Mouse (Mus musculus): Measurements from ENCODE around the gene Slc22a6.

Slc22a6 gene

DNA sequence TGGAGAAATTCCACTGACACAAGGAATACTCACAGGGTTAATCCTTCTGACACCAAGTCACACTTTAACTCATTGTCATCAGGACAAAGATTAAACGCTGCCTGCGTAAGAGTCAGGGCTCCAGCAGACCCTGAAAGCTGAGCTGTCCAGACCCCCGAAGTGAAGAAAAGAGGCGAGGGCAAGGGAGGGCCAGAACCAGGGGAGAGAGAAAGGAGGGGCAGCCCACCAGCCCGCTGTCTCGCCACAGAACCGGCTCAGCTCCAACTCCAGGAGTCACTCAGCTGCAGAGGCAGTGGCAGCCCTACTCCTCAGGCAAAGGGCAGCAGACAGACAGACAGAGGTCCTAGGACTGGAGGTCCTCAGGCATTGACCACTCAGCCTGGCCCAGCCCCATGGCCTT lies at the start of gene Slc22a6:
Slc22a6 (plus strand) TSS at position 136 of the 400 bp plus-strand sequence.
- DNase-seq (ENCODE audit: low spot score): no peak

DNA sequence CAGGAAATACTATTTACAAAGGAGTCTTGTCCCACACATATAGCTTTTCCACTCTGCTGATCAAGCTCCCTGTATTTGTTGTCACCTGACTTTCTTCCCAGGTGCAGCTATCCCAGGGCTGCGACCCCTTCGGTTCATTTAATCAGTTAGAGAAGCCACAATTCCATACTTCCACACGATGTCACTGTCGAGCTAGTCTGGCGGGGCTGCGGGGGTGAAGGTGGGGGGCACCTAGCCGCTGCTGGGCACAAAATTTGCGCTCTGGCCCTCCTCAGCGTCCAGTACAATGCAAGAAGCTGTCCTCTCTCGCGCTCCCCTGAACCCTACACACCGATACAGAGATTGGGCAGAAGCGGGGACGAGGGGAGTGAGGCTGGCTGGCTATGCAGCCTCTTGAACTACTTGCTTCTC lies 48.4 kb upstream of the Slc22a6 start:
- peak; percentile 58 for DNase-seq (ENCODE audit: low spot score)

DNA sequence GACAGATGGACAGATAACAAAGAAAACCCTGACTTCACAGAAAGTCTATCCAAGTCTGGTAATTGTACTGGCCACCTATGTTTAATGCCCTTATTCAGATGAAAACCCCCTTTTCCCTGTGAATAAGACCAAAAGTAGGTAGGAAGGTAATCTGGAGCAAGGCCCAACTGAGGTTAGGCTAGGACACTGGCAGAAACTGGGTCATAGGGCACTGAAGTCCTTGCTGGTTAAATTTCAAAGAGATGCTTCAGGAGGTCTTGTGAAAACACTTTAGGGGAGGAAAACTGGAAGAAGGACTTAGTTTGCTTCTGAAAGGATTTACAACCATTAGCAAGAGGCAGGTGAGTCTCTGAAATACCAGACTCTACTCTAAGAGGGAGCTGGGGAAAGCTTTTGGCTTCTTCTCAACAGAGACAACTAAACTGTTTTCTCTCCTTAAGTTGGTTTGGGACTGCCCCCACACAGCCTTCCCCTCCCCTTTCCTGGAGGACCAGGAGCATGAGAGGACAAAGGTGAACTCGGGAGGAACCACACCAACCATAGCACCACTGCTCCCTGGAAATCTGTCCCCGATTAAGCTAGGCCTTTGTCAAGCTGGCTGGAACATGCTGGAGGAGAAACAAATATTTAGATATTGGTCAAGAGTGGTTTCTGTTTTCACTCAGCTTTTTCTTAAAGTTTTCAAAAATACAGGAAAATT lies 47.3 kb upstream of the Slc22a6 start:
- no peak for DNase-seq (ENCODE audit: low spot score)

DNA sequence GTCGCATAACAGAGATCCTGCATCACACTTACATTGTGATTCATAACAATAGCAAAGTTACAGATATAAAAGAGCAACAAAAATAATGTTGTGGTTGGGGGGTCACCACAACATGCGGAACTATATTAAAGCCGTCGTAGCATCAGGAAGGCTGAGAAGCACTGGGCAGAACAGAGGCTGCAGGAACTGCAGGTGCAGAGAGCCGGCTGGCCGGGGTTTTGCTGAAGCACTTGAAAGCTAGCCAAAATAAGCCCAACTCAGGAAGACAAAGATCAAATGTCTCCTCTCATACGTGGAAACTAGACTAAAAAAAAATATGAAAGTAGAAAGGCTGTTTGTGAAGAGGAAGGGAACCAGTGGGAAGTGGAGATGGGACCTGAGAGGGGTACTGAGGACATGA lies 46.1 kb upstream of the Slc22a6 start:
- no peak for DNase-seq (ENCODE audit: low spot score)

DNA sequence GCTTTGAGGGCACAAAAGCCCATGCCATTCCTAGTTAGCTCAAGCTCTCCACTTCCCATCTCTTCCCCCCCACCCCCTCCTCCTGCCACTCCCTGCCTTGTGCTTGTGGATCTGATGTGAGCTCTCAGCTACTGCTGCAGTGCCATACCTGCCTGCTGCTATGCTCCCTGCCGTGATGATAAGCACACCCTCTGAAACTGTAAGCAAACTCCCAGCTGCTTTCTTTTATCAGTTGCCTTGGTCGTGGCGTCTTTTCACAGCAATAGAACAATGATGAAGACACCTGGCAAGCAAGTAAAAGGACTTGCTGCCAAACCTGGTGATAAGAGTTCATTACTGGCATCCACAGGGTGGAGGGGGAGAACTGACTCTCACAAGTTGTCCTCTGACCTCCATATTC lies 45.4 kb upstream of the Slc22a6 start:
- DNase-seq (ENCODE audit: low spot score): no peak

DNA sequence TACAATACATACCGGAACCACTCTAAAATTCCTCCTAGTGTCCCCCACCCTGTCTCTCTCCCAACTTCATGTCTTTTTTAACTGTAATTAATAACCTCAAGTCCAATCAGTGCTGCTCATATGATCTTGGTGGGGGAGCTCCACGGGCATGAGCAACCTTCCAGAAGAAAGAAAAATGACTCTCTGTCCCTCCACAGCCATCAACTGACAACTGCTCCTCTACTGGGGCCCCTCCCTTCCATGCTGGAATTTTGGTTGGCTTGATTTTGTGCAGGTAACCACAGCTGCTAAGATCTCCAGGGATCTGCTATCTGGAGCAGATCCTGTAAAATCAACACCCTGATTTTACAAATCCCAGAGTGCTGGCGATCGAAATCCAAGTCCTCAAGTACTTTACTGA lies 40.4 kb upstream of the Slc22a6 start:
- DNase-seq (ENCODE audit: low spot score): no peak

DNA sequence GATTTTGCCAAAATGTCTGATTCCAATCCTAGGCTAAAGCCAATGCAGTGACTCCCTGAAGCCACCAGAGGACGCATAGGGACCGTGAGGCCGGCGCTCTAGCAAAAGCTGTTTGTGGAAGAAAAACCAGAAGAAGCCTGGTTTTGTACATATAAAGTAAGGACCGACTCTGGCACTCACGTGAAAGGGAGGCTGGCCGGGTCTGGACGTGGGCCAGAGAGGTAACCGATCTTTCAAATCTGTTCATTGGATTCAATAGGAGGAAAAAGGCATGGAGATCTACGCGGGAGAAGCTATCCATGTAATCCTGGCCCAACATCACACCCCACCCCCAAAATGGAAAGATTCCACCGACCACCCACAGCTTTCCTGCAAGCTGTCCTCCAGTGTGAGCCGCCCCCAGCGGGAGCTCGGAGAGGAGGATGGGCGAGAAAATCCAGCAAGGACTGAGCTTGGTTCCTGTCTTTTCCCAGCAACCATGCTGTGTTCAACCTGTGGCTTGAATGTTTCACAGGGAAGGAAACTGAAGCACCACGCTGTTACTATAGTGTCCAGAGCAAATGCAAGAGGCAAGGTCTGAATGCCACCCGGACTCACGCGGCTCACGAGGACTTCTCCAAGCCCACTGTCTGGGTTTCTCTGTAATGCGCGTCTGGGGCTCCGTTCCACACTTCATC lies 39.4 kb upstream of the Slc22a6 start:
- peak; percentile 75 for DNase-seq (ENCODE audit: low spot score)

DNA sequence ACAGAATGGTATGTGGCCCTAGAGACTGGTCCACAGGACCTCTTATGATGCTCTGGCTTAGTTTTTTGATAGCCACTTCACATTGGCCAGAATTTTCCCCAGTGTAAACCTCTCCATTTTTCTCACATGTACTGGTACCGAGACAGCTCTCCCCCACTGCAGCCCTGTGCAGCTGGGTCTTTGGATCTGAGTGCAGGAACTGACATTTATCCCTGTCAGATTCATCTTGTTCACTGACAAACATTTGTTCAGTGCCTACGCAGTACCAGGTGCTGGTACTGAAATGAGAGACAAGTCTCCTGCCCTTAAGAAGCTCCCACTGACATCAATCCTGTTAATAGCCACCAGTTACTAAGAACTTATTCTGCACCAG lies 38.9 kb upstream of the Slc22a6 start:
- no peak for DNase-seq (ENCODE audit: low spot score)

DNA sequence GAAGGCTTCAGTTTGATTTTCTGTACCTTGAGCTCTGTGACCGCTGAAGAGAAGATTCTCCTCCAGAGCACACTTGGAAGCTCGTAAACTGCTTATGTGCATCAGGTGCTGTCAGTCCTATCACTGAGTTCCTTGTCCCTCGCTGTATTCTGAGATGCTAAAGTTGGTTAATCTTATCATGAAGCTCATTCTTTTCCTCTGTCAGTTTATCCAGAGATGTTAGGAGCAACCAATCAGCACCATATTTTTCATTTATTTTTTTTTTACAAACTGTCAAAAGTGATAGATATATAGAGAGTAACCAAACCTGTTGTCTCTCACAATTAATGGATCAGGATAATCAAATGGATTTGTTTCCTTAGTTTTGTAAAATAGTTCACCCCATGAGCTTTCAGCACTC lies 32.5 kb upstream of the Slc22a6 start:
- DNase-seq (ENCODE audit: low spot score): no peak

DNA sequence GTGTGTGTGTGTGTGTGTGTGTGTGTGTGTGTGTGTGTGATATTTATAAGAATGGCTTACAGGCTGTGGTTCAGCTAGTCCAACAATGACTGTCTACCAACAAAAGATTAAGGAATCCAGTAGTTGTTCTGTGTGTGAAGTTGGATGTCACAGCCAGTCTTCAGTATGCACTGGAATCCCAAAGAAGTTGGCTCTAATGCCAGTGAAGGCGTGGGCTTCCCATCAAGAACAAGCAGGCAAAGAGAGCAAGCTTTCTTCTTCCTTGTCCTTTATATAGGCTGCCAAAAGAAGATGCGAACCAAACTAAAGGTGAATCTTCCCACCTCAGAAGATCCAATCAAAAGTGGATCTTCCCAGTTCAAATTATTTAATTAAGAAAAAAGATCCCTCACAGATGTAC lies 31.9 kb upstream of the Slc22a6 start:
- DNase-seq (ENCODE audit: low spot score): no peak

DNA sequence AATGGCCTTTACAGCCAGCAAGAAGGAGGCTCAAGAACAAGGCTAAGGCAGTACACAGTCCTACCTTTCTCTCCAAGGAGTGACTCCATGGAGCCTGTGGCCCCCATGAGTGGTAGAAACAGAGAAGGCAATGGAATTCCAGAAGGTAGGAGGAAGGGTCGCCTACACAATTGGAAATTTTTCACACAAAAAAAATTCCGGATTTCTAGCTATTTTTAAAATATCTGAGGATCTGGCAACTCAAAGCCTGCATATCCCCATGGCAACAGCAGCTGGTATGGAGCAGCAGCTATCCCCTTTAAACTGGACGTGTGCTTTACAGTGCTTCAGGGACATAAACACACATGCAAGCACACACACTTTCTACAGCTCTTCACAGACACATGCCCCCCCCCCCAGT lies 31.5 kb upstream of the Slc22a6 start:
- DNase-seq (ENCODE audit: low spot score): no peak

DNA sequence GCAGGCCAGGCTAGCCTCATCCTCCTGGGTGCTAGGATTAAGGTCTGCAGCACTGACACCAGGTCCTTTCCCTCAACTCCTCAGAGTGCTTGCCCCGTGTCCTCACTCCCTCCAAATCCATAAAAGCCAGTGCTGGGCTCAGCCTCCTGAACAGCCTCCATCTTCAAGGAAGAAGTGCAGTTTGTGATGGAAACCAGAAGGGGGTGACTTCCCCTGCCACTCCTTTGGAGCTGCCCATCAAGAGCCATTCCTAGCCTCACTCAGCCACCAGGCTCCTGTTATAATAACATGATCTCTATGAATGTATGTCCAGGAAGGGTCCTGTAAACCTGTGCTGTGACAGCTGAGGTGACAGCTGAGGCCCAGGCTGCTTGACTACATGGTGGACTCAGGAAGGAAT lies 30.5 kb upstream of the Slc22a6 start:
- DNase-seq (ENCODE audit: low spot score): no peak

DNA sequence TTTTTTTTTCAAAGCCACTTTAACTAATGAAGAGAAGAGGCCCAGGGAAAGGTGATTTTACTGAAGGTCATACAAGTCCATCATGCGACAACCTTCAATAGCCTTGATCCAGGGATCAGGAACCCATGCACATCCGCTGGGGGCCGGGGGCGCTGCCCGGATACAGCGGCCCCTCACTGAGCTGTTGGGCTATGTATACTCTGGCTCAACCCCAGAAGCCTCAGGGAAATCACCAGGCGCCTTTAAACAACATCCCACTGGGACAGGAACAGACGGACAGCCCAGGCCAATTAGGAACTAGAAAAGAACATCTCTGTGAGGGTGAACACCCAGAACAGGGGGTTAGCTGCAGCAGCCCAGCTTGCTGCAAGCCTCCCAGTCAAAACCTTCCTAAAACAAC lies 26.9 kb upstream of the Slc22a6 start, which contains the start of gene Slc22a8:
Slc22a8 (plus strand) TSS at position 301 of the 400 bp plus-strand sequence.
- DNase-seq (ENCODE audit: low spot score): no peak

DNA sequence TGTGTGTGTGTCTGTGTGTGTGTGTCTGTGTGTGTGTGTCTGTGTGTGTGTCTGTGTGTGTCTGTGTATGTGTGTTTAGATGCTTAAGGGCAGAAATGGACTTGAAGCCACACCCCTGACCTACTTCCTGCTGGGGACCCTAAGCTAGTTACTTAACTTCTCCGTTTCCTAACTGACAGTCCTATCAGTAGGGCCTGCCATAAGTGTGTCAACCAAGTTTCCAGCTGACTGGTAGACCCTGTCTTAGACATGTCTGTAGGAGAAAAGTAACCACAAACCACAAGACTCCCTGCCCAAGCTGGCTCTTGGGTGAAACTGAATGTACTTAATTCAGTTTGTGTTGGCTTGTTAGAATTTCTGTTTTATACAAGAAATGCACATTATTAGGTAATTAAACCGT lies 25.7 kb upstream of the Slc22a6 start:
- no peak for DNase-seq (ENCODE audit: low spot score)

DNA sequence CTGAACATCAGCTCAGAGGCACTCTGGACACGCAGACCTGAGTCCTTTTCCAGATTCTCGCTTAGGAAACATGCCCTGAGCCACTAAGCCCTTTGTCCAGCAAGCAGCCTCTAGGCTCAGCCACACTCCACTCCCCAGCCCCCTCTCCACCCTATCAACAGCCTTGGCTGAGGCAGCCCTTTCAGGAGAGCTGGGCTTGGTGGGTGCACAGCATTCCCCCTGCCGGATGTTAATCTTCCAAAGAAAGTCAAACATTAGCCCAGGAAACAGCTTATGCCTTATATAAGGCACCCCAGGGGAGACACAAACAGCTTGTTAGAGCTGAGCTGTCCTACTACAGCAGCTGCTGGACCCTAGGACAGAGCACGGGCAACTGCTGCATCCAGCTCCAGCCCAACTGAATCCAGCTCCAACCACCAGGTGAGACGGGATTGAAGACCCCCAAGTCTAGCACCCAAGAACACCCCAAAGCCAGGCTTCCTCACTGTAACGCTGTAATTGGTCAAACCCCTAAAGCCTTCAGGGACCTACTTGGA lies 24.9 kb upstream of the Slc22a6 start:
- DNase-seq (ENCODE audit: low spot score): no peak

DNA sequence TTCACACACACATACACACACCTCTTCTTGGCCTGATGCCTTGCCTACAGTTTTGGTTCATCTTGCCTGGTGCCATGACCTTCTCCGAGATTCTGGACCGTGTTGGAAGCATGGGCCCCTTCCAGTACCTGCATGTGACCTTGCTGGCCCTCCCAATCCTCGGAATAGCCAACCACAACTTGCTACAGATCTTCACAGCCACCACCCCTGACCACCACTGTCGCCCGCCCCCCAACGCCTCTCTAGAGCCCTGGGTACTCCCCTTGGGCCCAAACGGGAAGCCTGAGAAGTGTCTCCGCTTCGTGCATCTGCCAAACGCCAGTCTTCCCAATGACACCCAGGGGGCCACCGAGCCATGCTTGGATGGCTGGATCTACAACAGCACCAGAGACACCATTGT lies 24.0 kb upstream of the Slc22a6 start:
- DNase-seq (ENCODE audit: low spot score): no peak

DNA sequence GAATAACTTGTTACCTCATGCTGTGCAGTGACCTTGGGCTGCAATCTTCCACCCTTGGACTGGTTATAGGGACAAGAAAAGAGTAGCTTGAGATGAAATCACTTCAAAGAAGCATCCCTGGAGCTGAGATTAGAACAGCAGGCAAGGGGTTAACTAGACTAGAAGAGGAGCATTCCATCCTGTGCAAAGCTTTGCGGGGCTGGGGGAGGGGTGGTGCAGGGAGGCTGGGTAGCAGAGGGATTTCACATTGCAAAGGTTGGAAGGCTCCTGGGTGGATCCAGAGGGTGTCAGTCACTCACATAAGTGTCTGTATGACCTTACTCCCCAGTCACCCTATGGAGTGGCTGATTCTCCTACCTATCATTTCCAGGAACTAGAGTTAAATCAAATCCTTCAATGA lies 23.3 kb upstream of the Slc22a6 start:
- DNase-seq (ENCODE audit: low spot score): no peak

DNA sequence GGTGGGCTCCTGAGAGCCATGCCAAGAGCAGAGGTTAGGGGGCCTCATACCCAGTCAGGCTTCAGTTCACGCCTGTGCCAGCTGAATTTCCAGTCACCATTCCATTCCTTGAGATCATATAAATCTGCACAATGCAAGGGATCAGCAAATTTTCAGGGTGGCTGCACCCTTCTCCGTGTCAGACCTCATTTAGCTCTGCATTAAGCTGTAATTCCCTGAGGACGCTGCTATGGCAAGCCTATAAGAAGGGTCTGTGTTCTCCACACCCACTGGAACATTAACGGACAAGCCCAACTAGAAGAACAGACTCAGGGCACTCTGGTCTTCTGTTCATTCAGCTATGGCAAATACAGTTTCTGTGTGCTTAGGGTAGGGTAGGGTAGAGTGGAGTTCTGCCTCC lies 20.6 kb upstream of the Slc22a6 start:
- DNase-seq (ENCODE audit: low spot score): no peak

DNA sequence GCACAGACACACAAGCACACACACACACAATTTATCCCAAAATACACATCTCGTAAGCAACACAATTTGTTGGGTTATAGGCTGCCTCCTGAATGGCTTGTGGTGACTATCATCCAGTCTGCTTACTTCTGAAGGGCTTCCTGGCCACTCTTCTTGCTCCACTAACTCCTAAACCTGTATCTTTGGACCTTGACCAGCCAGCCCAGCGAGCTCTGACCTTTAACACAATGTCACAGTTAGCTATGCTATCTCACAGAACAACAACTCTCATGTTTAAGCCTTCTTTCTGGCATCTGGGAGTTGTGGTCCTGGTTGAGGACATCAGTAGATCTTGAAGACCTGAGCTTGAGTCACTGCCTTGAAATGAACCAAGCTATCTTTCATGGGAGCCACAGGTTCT lies 18.6 kb upstream of the Slc22a6 start:
- no peak for DNase-seq (ENCODE audit: low spot score)

DNA sequence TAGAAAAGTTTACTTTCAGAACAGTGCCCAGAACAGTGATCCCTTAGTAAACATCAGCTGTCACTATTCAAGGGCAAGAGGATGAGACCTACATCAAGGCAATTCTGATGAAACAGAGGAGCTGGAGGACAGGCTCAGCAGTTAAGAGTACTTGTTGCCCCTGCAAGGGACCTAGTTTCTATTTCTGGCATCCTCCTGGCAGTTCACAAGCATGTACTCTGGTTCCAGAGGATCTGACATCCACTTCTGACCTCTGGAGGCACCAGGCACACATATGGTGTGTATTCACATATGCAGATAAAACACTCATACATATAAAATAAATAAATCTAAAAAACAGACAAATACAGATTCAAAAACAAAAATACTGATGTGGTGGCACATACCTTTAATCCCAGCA lies 15.9 kb upstream of the Slc22a6 start:
- DNase-seq (ENCODE audit: low spot score): no peak

DNA sequence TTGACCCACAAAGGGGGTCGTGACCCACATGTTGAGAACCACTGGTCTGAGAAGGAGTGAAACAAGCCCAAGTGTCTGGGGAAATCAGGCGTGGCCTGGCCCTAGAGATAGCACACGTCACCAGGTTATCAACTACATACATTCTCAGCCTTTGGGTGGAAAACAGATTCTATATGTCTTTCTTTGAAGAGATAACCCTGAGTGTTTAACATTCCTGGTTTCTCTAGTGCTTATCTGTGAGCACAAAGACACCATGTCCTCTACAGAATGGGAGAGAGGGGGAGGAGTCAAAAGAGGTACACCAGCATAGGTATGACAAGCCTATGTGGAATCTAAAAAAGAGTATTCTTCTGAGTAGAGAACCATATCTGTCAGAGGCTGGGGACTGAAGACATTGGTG lies 14.9 kb upstream of the Slc22a6 start:
- DNase-seq (ENCODE audit: low spot score): no peak

DNA sequence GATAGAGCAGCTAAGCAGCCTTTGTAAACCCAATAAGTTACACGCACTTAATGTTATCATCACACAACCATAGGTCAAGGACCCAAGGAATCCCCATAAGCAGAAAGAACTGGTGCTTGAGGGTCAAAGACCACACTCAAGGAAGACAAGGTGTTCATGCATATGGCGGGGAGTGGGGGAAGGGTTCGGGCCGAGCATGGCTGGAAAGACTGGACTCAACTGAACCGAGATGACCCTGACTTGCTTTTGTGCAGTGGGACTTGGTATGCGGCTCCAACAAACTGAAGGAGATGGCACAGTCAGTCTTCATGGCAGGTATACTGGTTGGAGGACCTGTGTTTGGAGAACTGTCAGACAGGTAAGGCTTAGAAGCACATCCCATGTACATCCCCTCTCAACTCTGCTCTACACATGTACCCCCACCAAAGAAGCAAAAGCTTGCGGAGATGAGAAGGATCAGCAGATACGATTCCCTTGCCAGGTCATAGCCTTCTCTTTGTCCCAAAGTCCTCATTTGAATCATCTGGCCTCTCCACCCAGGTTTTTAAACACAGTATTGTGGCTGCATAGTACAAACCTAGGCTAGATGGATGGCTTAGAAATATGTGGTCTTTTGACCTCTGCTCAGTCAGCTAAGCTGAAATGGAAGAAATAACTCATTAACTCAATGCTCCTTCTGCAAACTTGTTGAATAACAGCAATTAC lies 13.2 kb upstream of the Slc22a6 start:
- DNase-seq (ENCODE audit: low spot score): no peak

DNA sequence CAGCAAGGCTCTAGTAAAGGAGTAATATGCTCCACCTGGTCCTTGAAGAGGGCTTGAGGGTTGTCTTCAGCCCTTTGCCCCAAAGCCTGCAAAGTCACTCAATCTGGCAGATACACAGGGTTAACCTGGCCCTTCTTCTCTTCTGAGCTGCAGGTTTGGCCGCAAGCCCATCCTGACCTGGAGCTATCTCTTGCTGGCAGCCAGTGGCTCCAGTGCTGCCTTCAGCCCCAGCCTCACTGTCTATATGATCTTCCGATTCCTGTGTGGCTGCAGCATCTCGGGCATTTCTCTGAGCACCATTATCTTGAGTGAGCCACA lies 12.6 kb upstream of the Slc22a6 start:
- DNase-seq (ENCODE audit: low spot score): no peak
